Mouse (Mus musculus): ENCODE results near the gene Gm6993.

Gene Gm6993

GRCm38 (mm10) chr12:31272012-31272735 lies 31.6 kb downstream of the Gm6993 start:
- no peak for DNase-seq

GRCm38 (mm10) chr12:31272846-31273245 lies 32.3 kb downstream of the Gm6993 start:
- no peak for DNase-seq

DNA sequence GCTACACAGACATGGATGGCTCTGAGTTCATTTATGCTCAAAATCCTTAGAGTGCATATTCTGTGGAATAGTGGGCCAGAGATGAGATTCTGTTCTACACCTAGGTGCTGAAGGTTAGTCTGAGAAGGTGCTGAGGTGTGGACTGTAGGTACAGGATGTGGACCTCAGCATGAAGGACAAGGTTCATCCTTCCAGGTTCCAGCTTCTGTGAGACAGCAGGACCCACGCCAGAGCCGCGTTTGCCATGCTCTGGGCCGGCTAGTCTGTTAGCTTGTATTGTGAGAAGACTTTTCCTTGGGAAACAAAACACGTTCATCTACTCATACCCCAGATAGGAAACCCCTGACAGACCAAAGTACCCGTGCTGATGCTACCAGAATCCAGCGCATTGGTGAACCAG lies 33.1 kb downstream of the Gm6993 start:
- no peak for DNase-seq

DNA sequence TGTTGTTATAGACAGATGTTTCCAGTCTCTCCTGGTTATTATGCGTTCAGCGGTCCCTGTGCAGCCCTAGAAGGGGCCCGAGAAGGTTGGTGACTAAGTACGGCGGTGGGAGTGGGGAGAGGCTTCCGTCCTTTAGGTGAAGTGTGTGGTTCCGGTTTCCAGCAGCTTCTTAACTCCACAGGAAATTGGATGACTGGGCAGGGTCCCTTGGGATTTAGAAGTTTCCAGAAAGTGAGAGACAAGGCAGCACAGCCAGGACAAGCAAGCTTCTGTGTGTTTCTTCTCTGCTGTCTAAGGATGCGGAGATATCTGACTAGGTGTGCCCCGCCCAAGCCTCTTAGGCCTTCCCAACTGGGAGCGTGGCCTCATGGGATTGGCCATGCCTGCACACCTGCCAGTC lies 34.8 kb downstream of the Gm6993 start:
- peak; percentile 96 for DNase-seq

GRCm38 (mm10) chr12:31278270-31278669 lies 37.7 kb downstream of the Gm6993 start:
- DNase-seq, result peak; percentile 86

GRCm38 (mm10) chr12:31280318-31280717 lies 39.7 kb downstream of the Gm6993 start:
- peak; percentile 90 for DNase-seq

DNA sequence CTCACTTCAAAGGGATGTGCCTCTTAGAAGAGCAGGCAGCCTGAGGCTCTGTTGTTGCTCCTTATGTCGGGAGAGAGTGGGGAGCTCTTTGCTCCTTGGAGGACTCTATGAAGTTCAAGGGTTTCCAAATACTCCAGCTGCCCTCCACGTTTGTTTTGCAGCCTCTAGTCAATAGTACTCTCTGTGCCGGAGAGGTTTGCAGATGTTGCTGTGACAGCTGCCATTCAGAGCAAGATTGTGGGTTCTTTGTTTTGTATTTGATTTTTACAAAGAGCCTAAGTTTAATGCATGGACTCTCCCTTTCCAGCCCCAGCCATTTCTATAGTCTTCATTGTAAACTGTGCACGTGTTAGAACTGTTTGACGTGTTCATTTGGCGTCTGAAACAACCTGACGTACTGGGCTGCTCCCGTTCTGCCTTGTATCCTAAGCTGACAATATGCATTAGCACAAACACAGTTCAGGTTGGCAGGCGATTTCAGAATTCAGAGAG lies 40.6 kb downstream of the Gm6993 start:
- peak; percentile 79 for DNase-seq

- DNase-seq, result no peak
These were observed 41.7 kb downstream of the Gm6993 start for GRCm38 (mm10) chr12:31282241-31282640.

DNA sequence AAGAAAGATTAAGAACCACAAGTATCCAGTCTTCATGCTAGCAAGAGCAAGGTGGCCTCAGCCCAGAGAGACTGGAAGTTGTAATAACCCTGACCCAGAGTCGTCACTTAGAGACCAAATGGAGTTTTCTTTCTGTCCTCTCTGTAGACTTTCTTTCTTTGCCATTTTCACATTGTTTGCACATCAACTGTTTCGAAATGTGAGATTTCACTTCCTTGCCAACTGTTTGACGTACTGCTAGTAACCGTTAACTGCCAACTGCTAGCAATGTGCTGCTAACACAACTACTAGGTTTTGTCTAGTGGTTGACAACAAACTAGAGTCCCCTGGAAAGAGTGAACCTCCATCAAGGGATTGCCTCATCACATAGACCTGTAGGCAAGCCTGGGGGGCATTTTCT lies 42.6 kb downstream of the Gm6993 start:
- no peak for DNase-seq

GRCm38 (mm10) chr12:31283617-31284136 lies 43.1 kb downstream of the Gm6993 start:
- no peak for DNase-seq

GRCm38 (mm10) chr12:31289046-31289445 lies 48.5 kb downstream of the Gm6993 start:
- no peak for DNase-seq
